Mouse (Mus musculus): ENCODE measurements around the gene St3gal4. TPM values are rescaled to one million over a fixed set of nuclear protein-coding genes. Genes with fewer than 3 reads are reported as not detected.
A peak's percentile ranks its signal among the peaks of the same experiment; 100 is the strongest.

Gene St3gal4
- polyA plus RNA-seq, 1 experiment from 2014 or later: 20.8 TPM

DNA sequence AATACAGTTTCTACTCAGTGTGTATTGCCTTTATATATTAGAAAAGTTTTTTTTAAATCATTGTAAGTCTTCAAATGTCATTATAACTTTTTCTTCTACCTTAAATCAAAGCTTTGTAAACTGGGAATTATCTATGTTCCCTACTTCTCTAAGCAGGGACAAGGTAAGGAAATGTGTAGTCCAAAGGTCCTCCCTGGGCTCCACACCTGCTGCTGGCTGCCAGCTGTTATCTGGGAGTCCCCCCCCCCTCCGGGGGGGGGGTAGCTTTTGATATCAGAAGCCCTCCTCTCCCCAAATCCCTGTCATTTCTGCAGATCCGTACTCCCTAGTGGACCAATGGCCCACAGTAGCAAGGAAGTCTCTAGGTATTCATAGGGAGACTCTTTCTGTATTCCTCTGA, 13.6 kb downstream of the St3gal4 start:
- Histone ChIP-seq H3K4me1 (replicated peaks) (peaks cover 47% of the 10 kb centered on the region), H3K4me3 (no peak overlapping the region), H3K9me3 (replicated peaks) (no peaks in the 10 kb centered on the region), H3K36me3 (peaks cover 10% of the 10 kb centered on the region; the same call in 1 of the 2 replicates), H3K27me3 (replicated peaks) (no peaks in the 10 kb centered on the region), H3K9ac (peak overlapping the region; percentile 19; the same call in 1 of the 2 replicates), H3K4me2 (peak overlapping the region; percentile 22), H3K27ac (ENCODE audit: poor library complexity, severe bottlenecking) (peak overlapping the region; percentile 40; the same call in 1 of the 2 replicates)
- ATAC-seq (ENCODE audit: insufficient number of reproducible peaks, low FRiP score): no peak
- 26% methylated on average over 2 of the region's 2 CpGs for WGBS

DNA sequence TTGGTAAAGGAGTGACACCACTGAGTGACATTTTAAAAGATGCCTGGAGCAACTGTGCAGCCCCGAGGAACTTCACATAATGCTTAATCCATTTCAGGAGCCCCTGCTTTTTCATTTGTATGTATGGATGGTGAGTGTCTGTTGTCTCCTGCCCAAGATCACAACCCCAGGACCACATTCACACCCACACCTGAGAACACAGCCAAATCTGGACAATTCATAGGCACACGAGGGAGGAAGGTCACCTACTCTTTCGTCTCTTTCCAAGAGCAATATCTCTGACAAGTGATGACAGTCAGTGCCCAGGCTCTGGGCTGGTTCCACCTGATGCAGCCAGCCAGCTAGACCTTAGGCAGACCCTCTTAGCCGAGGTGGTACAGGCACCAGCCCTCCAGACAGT, 14.4 kb downstream of the St3gal4 start:
- H3K4me2 ChIP-seq: no peak overlapping the region
- peaks cover 10% of the 10 kb centered on the region; the same call in 1 of the 2 replicates for H3K36me3 ChIP-seq
- H3K27ac ChIP-seq (ENCODE audit: poor library complexity, severe bottlenecking): no peak overlapping the region
- peaks cover 40% of the 10 kb centered on the region for H3K4me1 ChIP-seq (replicated peaks)
- no peak overlapping the region for H3K9ac ChIP-seq
- no peak overlapping the region for H3K4me3 ChIP-seq
- WGBS: 42% methylated on average over 4 of the region's 4 CpGs
- no peak for ATAC-seq (ENCODE audit: insufficient number of reproducible peaks, low FRiP score)
- no peaks in the 10 kb centered on the region for H3K27me3 ChIP-seq (replicated peaks)
- no peaks in the 10 kb centered on the region for H3K9me3 ChIP-seq (replicated peaks)

DNA sequence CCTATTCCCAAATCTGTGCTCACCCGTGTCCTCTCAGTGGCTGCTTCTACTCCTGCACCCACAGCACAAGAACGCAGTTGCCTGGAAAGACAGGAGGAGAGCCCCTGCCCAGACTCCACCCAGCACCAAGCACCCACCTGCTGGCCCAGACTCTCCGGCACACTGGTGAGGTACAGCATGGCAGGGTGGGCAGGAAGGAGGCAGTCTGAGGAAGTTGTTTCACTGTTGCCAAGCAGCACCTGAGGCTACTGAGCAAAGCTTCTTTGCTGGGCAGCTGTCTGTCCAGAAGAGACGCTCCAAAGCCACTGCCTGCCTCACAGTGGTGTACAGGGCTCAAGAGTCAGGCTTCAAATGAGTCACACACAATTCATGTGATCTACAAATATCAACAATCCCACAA, 20.3 kb downstream of the St3gal4 start:
- WGBS: 76% methylated on average over 4 of the region's 4 CpGs
- ATAC-seq (ENCODE audit: insufficient number of reproducible peaks, low FRiP score): no peak
- Histone ChIP-seq H3K36me3 (peaks cover 10% of the 10 kb centered on the region; the same call in 1 of the 2 replicates), H3K4me2 (no peak overlapping the region), H3K4me3 (no peak overlapping the region), H3K27ac (ENCODE audit: poor library complexity, severe bottlenecking) (no peak overlapping the region), H3K27me3 (replicated peaks) (no peaks in the 10 kb centered on the region), H3K9me3 (replicated peaks) (no peaks in the 10 kb centered on the region), H3K4me1 (replicated peaks) (peaks cover 18% of the 10 kb centered on the region), H3K9ac (no peak overlapping the region)

DNA sequence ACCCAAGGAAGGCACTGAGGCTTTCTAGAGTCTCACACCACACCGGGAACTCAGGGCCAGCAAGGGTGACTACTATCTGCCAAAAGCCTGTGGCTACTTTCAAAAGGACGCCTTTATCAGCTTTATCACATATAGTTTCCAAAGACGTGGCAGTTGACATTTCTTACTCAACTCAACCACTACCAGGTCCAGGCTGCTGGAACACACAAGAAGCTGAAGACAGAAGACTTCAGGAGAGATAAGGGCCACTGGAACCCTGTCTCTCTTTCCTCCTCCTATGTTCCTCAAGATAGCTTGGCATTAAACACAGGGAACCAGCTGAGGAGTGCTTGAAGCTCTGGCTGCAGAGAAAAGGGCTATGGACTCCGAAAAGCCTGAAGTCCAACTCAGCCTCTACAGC, 21.2 kb downstream of the St3gal4 start:
- Histone ChIP-seq H3K4me1 (replicated peaks) (peaks cover 18% of the 10 kb centered on the region), H3K4me3 (no peak overlapping the region), H3K27ac (ENCODE audit: poor library complexity, severe bottlenecking) (no peak overlapping the region), H3K9ac (no peak overlapping the region), H3K27me3 (replicated peaks) (no peaks in the 10 kb centered on the region), H3K4me2 (no peak overlapping the region), H3K9me3 (replicated peaks) (no peaks in the 10 kb centered on the region), H3K36me3 (peaks cover 7% of the 10 kb centered on the region; the same call in 1 of the 2 replicates)
- WGBS: 34% methylated on average over 4 of the region's 4 CpGs
- no peak for ATAC-seq (ENCODE audit: insufficient number of reproducible peaks, low FRiP score)

DNA sequence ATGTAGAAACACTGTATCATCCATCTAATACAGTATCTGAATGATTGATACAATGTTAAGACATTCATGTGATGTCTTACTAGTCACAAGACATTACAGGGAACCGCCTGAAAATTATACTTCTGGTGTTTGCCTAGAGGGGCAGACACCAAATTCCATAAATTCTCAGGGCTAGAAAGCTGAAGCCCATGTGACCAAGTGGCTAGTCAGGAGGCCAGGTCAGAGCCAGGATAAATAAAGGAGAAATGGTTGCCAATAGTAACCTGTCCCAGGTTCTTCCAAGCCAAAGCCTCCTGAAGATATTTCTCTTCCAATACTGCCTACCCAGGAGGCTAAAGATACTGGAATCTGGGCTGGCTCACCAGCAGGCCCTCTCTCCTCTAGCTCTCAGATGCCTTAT, 23.3 kb downstream of the St3gal4 start:
- no peak overlapping the region for H3K4me2 ChIP-seq
- H3K9ac ChIP-seq: no peak overlapping the region
- peaks cover 2% of the 10 kb centered on the region; the same call in 1 of the 2 replicates for H3K36me3 ChIP-seq
- no peak overlapping the region for H3K27ac ChIP-seq (ENCODE audit: poor library complexity, severe bottlenecking)
- no peak overlapping the region for H3K4me3 ChIP-seq
- no peaks in the 10 kb centered on the region for H3K27me3 ChIP-seq (replicated peaks)
- no peaks in the 10 kb centered on the region for H3K9me3 ChIP-seq (replicated peaks)
- H3K4me1 ChIP-seq (replicated peaks): peaks cover 18% of the 10 kb centered on the region
- ATAC-seq (ENCODE audit: insufficient number of reproducible peaks, low FRiP score): no peak
- 83% methylated on average over 1 of the region's 1 CpGs for WGBS

DNA sequence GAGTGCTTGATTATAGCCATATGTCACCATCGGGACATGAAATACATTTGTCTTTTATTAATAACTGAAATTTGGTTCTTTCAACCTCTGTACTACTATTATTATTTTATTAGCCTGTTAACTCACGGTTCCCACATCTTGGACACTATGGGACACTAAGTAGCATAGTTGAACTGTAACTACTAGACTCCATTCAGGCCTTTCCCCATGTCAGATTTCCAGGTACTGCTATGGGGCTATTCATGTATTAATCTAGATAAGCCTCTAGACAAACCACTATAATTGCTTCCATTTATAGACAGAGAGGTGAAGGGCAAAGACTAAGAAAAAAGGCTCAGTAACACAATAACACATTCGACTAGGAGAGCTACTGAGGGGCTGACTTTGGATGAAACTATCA, 25.7 kb downstream of the St3gal4 start:
- Histone ChIP-seq H3K27ac (ENCODE audit: poor library complexity, severe bottlenecking) (no peak overlapping the region), H3K4me2 (no peak overlapping the region)
- no peak for ATAC-seq (ENCODE audit: insufficient number of reproducible peaks, low FRiP score)

DNA sequence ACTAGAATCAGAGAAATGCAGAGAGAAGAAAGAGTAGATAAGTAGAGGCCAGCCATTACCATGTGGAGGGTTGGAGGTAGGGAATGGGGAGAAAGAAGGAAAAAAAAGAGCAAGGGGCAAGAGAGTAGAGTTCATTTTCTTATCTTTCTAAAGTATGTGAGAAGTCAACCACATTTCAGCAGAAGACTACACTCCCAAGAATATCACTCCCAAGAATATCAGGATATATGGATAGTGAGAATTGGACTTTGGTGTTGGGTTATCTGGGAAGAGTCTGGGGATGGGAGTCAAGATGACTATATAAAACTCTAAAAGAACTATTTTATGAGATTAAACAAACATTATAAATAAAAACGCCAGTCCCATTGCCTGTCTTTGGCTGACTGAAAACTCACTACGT, 26.2 kb downstream of the St3gal4 start:
- ATAC-seq (ENCODE audit: insufficient number of reproducible peaks, low FRiP score): no peak
- WGBS: 92% methylated on average over 2 of the region's 2 CpGs
- Histone ChIP-seq H3K9me3 (replicated peaks) (no peaks in the 10 kb centered on the region), H3K27me3 (replicated peaks) (no peaks in the 10 kb centered on the region), H3K36me3 (no peaks in the 10 kb centered on the region), H3K4me2 (no peak overlapping the region), H3K9ac (no peak overlapping the region), H3K4me3 (no peak overlapping the region), H3K4me1 (replicated peaks) (peaks cover 8% of the 10 kb centered on the region), H3K27ac (ENCODE audit: poor library complexity, severe bottlenecking) (no peak overlapping the region)

More for the DNA sequence above, 25.7 kb downstream of the St3gal4 start:
- no peaks in the 10 kb centered on the region for H3K36me3 ChIP-seq
- peaks cover 12% of the 10 kb centered on the region for H3K4me1 ChIP-seq (replicated peaks)
- H3K9me3 ChIP-seq (replicated peaks): no peaks in the 10 kb centered on the region
- no peak overlapping the region for H3K9ac ChIP-seq
- no peaks in the 10 kb centered on the region for H3K27me3 ChIP-seq (replicated peaks)
- H3K4me3 ChIP-seq: no peak overlapping the region
- WGBS: 85% methylated on average over 3 of the region's 3 CpGs

DNA sequence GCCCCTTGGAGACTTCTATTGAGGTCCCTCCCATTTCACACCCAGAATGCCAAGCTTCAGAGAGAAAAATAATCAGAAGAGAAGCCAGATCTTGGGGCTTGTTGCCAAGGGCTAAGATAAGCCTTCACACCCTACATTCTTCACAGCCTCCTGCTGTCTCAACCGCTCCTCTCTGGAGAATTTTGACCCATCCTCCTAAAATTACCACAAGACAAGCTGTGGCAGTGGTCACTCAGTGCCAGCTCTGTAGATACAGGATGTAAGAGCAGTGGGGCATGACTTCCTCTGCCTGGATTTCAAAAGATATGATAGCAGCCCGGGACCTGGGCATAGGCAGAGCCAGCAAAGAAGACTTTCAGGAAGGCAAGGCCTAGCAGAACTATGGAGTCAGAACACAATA, 57.6 kb downstream of the St3gal4 start:
- 40% methylated on average over 2 of the region's 2 CpGs for WGBS
- no peak for ATAC-seq (ENCODE audit: insufficient number of reproducible peaks, low FRiP score)

DNA sequence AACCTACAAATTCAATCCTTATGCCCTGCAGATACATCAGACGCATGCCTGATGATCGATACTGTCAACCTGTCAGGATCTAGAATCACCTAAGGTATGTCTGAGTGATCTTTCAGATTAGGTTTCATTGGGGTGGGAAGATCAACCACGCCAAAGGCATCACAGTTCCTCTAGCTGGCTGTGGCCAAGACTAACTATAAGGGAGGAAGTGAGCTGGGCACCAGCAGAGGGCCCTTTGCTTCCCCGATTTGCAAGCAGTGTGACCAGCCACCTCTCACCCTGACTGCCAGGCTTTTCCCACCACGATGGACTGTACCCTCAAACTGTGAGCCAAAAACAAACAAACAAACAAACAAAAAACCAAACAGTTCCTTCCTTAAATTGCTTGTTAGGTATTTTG, 59.2 kb downstream of the St3gal4 start:
- Histone ChIP-seq H3K4me1 (replicated peaks) (peaks cover 9% of the 10 kb centered on the region), H3K9ac (no peak overlapping the region), H3K27me3 (replicated peaks) (0 out of 2 replicates have a peak, but pooled peaks cover 6% of the 10 kb centered on the region), H3K27ac (ENCODE audit: poor library complexity, severe bottlenecking) (no peak overlapping the region), H3K36me3 (0 out of 2 replicates have a peak, but pooled peaks cover 5% of the 10 kb centered on the region), H3K4me2 (no peak overlapping the region), H3K9me3 (replicated peaks) (no peaks in the 10 kb centered on the region), H3K4me3 (no peak overlapping the region)
- no peak for ATAC-seq (ENCODE audit: insufficient number of reproducible peaks, low FRiP score)
- WGBS: 86% methylated on average over 5 of the region's 5 CpGs

More for the DNA sequence above, 57.6 kb downstream of the St3gal4 start:
- Histone ChIP-seq H3K4me3 (no peak overlapping the region), H3K27ac (ENCODE audit: poor library complexity, severe bottlenecking) (no peak overlapping the region), H3K9me3 (replicated peaks) (no peaks in the 10 kb centered on the region), H3K4me1 (replicated peaks) (peaks cover 9% of the 10 kb centered on the region), H3K9ac (no peak overlapping the region), H3K27me3 (replicated peaks) (no peaks in the 10 kb centered on the region), H3K4me2 (no peak overlapping the region), H3K36me3 (no peaks in the 10 kb centered on the region)

DNA sequence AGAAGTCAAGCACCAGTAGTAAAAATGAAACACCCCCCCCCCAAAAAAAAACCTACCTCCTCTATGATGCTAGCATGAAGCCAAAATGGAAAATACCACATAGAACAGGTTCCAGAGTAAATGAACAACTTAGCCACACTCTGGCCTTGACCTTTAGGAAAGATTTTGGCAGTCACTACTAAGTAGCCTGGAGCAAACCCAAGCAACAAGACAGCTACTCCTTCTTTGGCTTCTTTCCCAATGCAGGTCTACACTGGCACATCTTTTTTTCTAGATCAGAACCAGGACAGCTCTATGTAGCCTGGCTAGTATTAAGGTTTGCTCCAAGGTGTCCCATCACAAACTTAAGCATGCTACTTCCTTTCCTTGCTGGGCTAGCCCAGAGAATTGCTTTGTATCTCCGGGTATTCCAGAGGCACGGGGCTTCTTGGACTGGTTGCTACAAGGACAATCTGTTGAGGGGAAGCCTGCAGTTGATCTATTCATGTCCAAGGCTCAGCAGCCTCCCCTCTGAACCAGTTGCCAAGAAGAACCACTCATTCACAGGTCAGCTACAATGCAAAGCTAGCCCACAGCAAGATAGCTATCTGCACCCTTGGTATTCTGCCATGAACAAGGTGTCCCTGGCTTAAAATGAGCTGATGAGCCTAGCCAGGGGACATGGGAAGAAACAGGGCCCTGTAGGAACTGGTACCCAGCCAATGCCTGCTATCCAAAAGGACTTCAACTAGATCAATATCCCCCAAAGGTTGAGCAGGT, 60.3 kb downstream of the St3gal4 start:
- H3K9me3 ChIP-seq (replicated peaks): no peaks in the 10 kb centered on the region

DNA sequence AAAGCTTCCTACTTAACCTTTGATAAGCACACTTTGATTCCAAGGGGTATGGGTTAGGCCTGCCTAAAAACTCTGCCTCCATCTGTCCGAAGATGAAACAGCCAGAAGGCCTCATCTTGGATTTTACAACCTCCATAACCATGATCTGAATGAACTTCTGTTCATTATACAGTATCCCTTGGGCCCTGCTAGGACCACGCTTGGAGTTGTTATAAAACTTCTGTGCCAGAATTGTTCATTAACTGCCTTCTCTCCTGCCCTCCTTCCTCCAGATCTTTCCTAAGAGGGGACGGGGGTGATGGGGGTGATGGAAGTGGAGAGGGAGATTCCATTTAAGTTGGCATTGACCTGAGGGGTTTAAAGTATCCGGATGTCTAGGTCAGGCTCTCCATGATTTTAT, 60.9 kb downstream of the St3gal4 start:
- no peak for ATAC-seq (ENCODE audit: insufficient number of reproducible peaks, low FRiP score)
- H3K9me3 ChIP-seq (replicated peaks): no peaks in the 10 kb centered on the region
- H3K36me3 ChIP-seq: peaks cover 16% of the 10 kb centered on the region
- no peak overlapping the region for H3K4me3 ChIP-seq
- 84% methylated on average over 4 of the region's 4 CpGs for WGBS
- H3K27ac ChIP-seq (ENCODE audit: poor library complexity, severe bottlenecking): no peak overlapping the region
- no peak overlapping the region for H3K9ac ChIP-seq
- H3K4me2 ChIP-seq: no peak overlapping the region
- 0 out of 2 replicates have a peak, but pooled peaks cover 6% of the 10 kb centered on the region for H3K27me3 ChIP-seq (replicated peaks)
- H3K4me1 ChIP-seq (replicated peaks): peaks cover 11% of the 10 kb centered on the region

More for the DNA sequence above, 60.3 kb downstream of the St3gal4 start:
- Histone ChIP-seq H3K36me3 (peaks cover 11% of the 10 kb centered on the region; the same call in 1 of the 2 replicates), H3K27ac (ENCODE audit: poor library complexity, severe bottlenecking) (no peak overlapping the region), H3K4me1 (replicated peaks) (peaks cover 9% of the 10 kb centered on the region), H3K4me2 (no peak overlapping the region), H3K27me3 (replicated peaks) (0 out of 2 replicates have a peak, but pooled peaks cover 6% of the 10 kb centered on the region), H3K4me3 (no peak overlapping the region), H3K9ac (no peak overlapping the region)
- ATAC-seq (ENCODE audit: insufficient number of reproducible peaks, low FRiP score): no peak
- WGBS: 81% methylated on average over 2 of the region's 2 CpGs

Data from heart, embryonic 12.5 days (tissue).